Mouse (Mus musculus): ENCODE results near the gene Rorc. TPM values are rescaled to one million over a fixed set of nuclear protein-coding genes. Genes with fewer than 3 reads are reported as not detected.
A peak's percentile ranks its signal among the peaks of the same experiment; 100 is the strongest.

Gene Rorc
- polyA plus RNA-seq, 1 experiment: 0.66 TPM

DNA sequence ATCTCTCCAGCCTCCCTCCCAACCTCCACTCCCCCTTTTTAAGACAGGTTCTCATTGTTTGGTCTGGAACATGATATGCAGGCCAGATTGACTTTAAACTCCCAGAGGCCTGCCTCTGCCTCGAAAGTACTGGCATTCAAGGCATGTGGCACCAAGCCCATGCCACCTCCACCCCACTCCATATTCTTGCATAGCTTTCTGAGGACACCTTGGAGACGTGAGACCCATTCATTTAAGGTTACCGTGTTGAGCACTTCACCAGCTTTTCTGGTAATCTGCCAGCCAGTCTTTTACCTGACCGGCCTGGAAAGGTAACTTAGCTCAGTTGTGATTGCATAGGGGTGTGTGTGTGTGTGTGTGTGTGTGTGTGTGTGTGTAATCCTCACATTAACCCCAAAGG, 33.0 kb downstream of the Rorc start:
- no peak overlapping the region for H3K9ac ChIP-seq (ENCODE audit: low read depth, poor library complexity, severe bottlenecking)
- no peak overlapping the region for H3K4me3 ChIP-seq (ENCODE audit: low read depth, low read length)
- TF ChIP-seq EP300 (IDR thresholded peaks at IDR 0.05; ENCODE audit: insufficient read depth, low read depth, low read length) (no peak), CTCF (IDR thresholded peaks at IDR 0.05; ENCODE audit: low read depth, low read length) (no peak), POLR2A (IDR thresholded peaks at IDR 0.05; ENCODE audit: insufficient read depth, low read length) (no peak)
- H3K4me1 ChIP-seq (ENCODE audit: control insufficient read depth, insufficient read depth, low read length): no peaks in the 10 kb centered on the region
- no peaks in the 10 kb centered on the region for H3K36me3 ChIP-seq (ENCODE audit: control insufficient read depth, insufficient read depth, low read length, poor library complexity, severe bottlenecking)
- no peak overlapping the region for H3K27ac ChIP-seq (ENCODE audit: insufficient read depth, low read length)
- no peaks in the 10 kb centered on the region for H3K9me3 ChIP-seq (replicated peaks; ENCODE audit: control insufficient read depth, insufficient read depth, low read length, poor library complexity, severe bottlenecking)
- H3K27me3 ChIP-seq (ENCODE audit: control insufficient read depth, insufficient read depth, low read length, poor library complexity, severe bottlenecking): no peaks in the 10 kb centered on the region

DNA sequence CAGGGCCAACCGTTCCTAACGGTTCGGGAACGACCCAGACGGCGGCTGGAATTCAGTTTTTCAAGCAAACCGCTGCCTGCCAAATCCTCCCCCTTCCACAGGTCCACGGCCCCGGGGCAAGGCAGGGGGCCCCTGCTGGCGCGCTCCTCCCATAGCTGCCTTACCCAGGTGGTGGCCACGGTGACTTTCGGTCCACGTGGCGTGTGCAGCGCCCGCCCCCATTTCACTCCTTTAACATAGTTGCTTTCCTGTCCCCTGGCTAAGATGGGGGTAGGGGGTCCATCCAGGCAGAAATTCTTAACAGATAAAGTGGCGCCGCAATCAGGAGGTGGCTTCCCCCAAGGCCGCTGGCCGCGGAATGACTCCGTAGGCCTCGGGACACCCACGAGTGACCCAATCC, 39.9 kb downstream of the Rorc start:
- H3K36me3 ChIP-seq (ENCODE audit: control insufficient read depth, insufficient read depth, low read length, poor library complexity, severe bottlenecking): no peaks in the 10 kb centered on the region
- no peak overlapping the region for H3K27ac ChIP-seq (ENCODE audit: insufficient read depth, low read length)
- no peaks in the 10 kb centered on the region for H3K4me1 ChIP-seq (ENCODE audit: control insufficient read depth, insufficient read depth, low read length)
- TF ChIP-seq POLR2A (IDR thresholded peaks at IDR 0.05; ENCODE audit: insufficient read depth, low read length) (no peak), EP300 (IDR thresholded peaks at IDR 0.05; ENCODE audit: insufficient read depth, low read depth, low read length) (no peak), CTCF (IDR thresholded peaks at IDR 0.05; ENCODE audit: low read depth, low read length) (no peak)
- H3K9ac ChIP-seq (ENCODE audit: low read depth, poor library complexity, severe bottlenecking): no peak overlapping the region
- H3K27me3 ChIP-seq (ENCODE audit: control insufficient read depth, insufficient read depth, low read length, poor library complexity, severe bottlenecking): peaks cover 2% of the 10 kb centered on the region
- peak overlapping the region; percentile 48 for H3K4me3 ChIP-seq (ENCODE audit: low read depth, low read length)
- peaks cover 7% of the 10 kb centered on the region; the same call in 1 of the 2 replicates for H3K9me3 ChIP-seq (replicated peaks; ENCODE audit: control insufficient read depth, insufficient read depth, low read length, poor library complexity, severe bottlenecking)

DNA sequence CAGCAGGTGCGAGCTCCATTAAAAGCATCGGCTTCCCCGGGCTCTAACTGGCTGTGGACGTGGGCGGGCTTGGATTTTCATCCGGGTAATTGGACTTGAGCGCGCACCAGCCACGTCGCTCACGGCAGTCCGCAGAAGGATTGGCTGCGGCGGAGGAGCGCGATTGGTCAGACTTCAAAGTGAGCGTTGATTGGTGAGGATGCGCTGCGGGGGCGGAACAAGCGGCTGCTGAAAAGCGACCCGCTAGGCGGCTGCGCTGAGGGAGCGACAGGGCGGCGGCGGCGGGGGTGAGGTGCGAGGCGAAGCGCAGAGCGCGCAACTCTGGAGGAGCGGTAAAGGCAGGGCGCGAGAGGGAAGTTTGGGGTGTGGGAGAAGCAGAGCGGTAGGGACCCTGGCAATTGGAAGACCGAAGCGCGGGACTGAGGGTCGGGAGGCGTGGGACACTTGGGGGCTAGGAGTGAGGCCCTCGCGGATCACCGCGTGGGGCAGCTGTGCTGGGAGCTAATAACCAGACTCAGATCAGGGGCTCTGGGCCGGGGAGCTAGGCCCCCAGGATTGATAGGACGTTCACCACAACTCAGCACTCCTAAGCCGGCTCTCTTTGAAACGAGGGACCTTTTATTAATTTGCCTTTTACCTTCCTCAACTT, 40.6 kb downstream of the Rorc start, which contains the start of gene Tdrkh:
TSS of gene Tdrkh (plus strand) at position 243 of the 649 bp plus-strand sequence.
- Histone ChIP-seq H3K9ac (ENCODE audit: low read depth, poor library complexity, severe bottlenecking) (no peak within 1 kb of the TSS), H3K36me3 (ENCODE audit: control insufficient read depth, insufficient read depth, low read length, poor library complexity, severe bottlenecking) (no peaks in the 10 kb centered on the region), H3K27ac (ENCODE audit: insufficient read depth, low read length) (no peak within 1 kb of the TSS), H3K4me3 (ENCODE audit: low read depth, low read length) (peak within 1 kb of the TSS; percentile 48), H3K9me3 (replicated peaks; ENCODE audit: control insufficient read depth, insufficient read depth, low read length, poor library complexity, severe bottlenecking) (peaks cover 7% of the 10 kb centered on the region; the same call in 1 of the 2 replicates), H3K4me1 (ENCODE audit: control insufficient read depth, insufficient read depth, low read length) (no peaks in the 10 kb centered on the region), H3K27me3 (ENCODE audit: control insufficient read depth, insufficient read depth, low read length, poor library complexity, severe bottlenecking) (peaks cover 2% of the 10 kb centered on the region)
- TF ChIP-seq CTCF (IDR thresholded peaks at IDR 0.05; ENCODE audit: low read depth, low read length) (no peak), POLR2A (IDR thresholded peaks at IDR 0.05; ENCODE audit: insufficient read depth, low read length) (no peak), EP300 (IDR thresholded peaks at IDR 0.05; ENCODE audit: insufficient read depth, low read depth, low read length) (no peak)

DNA sequence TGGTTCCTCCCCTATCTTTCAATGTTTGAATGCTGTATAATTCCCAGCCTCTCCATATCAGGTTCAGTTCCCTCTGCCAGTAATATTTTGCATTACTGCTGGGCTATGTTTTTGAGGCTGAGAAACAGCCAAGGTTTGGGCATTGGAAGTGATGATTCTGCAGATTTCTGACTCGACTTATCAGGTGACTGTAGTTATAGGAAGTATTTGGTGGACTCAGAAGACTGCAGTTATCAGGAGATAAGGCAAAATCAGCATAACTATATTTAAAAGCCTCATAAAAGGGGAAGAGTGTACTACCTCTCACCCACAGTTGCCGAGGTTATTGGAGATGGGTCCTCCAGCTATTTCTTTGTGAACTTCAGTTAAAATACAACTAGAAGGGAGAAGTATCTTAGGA, 58.4 kb downstream of the Rorc start:
- Histone ChIP-seq H3K9ac (ENCODE audit: low read depth, poor library complexity, severe bottlenecking) (no peak overlapping the region), H3K4me1 (ENCODE audit: control insufficient read depth, insufficient read depth, low read length) (no peaks in the 10 kb centered on the region), H3K27ac (ENCODE audit: insufficient read depth, low read length) (no peak overlapping the region), H3K36me3 (ENCODE audit: control insufficient read depth, insufficient read depth, low read length, poor library complexity, severe bottlenecking) (no peaks in the 10 kb centered on the region), H3K9me3 (replicated peaks; ENCODE audit: control insufficient read depth, insufficient read depth, low read length, poor library complexity, severe bottlenecking) (no peaks in the 10 kb centered on the region), H3K27me3 (ENCODE audit: control insufficient read depth, insufficient read depth, low read length, poor library complexity, severe bottlenecking) (no peaks in the 10 kb centered on the region; the same call in 1 of the 2 replicates), H3K4me3 (ENCODE audit: low read depth, low read length) (no peak overlapping the region)
- TF ChIP-seq EP300 (IDR thresholded peaks at IDR 0.05; ENCODE audit: insufficient read depth, low read depth, low read length) (no peak), CTCF (IDR thresholded peaks at IDR 0.05; ENCODE audit: low read depth, low read length) (no peak), POLR2A (IDR thresholded peaks at IDR 0.05; ENCODE audit: insufficient read depth, low read length) (no peak)

DNA sequence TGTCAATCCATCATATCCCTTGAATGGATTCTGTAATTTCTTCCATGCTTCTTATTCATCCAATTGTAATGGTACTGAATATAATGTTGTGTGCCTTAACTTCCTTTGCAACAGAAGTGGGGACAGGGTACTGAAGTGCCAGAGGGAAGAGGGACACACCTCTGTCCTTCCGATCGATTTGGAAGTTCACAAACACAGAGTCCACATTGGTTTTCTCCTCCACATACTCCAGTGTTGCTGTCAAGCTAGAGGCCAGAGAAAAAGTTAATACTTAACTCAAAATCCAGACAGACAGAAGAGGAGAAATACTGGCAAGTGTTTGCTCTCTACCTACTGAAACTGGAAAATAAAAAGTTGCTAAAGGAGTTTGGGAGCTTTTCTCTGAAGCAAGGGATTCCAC, 61.7 kb downstream of the Rorc start:
- H3K4me1 ChIP-seq (ENCODE audit: control insufficient read depth, insufficient read depth, low read length): no peaks in the 10 kb centered on the region
- no peak overlapping the region for H3K9ac ChIP-seq (ENCODE audit: low read depth, poor library complexity, severe bottlenecking)
- no peak overlapping the region for H3K27ac ChIP-seq (ENCODE audit: insufficient read depth, low read length)
- TF ChIP-seq EP300 (IDR thresholded peaks at IDR 0.05; ENCODE audit: insufficient read depth, low read depth, low read length): no peak
- TF ChIP-seq CTCF (IDR thresholded peaks at IDR 0.05; ENCODE audit: low read depth, low read length): no peak
- no peak for TF ChIP-seq POLR2A (IDR thresholded peaks at IDR 0.05; ENCODE audit: insufficient read depth, low read length)
- no peaks in the 10 kb centered on the region for H3K9me3 ChIP-seq (replicated peaks; ENCODE audit: control insufficient read depth, insufficient read depth, low read length, poor library complexity, severe bottlenecking)
- no peaks in the 10 kb centered on the region for H3K36me3 ChIP-seq (ENCODE audit: control insufficient read depth, insufficient read depth, low read length, poor library complexity, severe bottlenecking)
- no peak overlapping the region for H3K4me3 ChIP-seq (ENCODE audit: low read depth, low read length)
- no peaks in the 10 kb centered on the region; the same call in 1 of the 2 replicates for H3K27me3 ChIP-seq (ENCODE audit: control insufficient read depth, insufficient read depth, low read length, poor library complexity, severe bottlenecking)

DNA sequence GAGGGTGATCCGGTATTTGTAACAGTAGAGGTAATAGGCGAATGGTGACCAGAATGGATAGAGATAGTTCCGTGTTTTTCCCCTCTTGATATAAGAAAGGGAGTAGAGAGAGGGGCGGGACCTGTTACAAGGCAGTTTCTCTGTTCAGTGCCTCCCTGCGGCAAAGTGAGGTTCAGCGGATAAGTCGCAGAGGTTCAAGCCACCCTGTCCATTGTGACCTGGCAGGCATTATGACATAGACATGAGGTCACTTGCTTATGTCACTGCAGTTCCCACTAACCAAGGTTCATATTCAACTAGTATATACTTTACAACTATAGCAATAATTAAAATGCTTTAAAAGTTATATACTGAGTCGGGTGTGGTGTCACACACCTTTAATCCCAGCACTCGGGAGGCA, 63.8 kb downstream of the Rorc start:
- H3K36me3 ChIP-seq (ENCODE audit: control insufficient read depth, insufficient read depth, low read length, poor library complexity, severe bottlenecking): no peaks in the 10 kb centered on the region
- no peak overlapping the region for H3K4me3 ChIP-seq (ENCODE audit: low read depth, low read length)
- no peak overlapping the region for H3K27ac ChIP-seq (ENCODE audit: insufficient read depth, low read length)
- H3K9me3 ChIP-seq (replicated peaks; ENCODE audit: control insufficient read depth, insufficient read depth, low read length, poor library complexity, severe bottlenecking): no peaks in the 10 kb centered on the region
- H3K9ac ChIP-seq (ENCODE audit: low read depth, poor library complexity, severe bottlenecking): no peak overlapping the region
- no peaks in the 10 kb centered on the region for H3K4me1 ChIP-seq (ENCODE audit: control insufficient read depth, insufficient read depth, low read length)
- H3K27me3 ChIP-seq (ENCODE audit: control insufficient read depth, insufficient read depth, low read length, poor library complexity, severe bottlenecking): peaks cover 1% of the 10 kb centered on the region; the same call in 1 of the 2 replicates
- TF ChIP-seq EP300 (IDR thresholded peaks at IDR 0.05; ENCODE audit: insufficient read depth, low read depth, low read length) (no peak), CTCF (IDR thresholded peaks at IDR 0.05; ENCODE audit: low read depth, low read length) (no peak), POLR2A (IDR thresholded peaks at IDR 0.05; ENCODE audit: insufficient read depth, low read length) (no peak)
